Mouse (Mus musculus): ENCODE measurements around the gene Polr2l.

DNA sequence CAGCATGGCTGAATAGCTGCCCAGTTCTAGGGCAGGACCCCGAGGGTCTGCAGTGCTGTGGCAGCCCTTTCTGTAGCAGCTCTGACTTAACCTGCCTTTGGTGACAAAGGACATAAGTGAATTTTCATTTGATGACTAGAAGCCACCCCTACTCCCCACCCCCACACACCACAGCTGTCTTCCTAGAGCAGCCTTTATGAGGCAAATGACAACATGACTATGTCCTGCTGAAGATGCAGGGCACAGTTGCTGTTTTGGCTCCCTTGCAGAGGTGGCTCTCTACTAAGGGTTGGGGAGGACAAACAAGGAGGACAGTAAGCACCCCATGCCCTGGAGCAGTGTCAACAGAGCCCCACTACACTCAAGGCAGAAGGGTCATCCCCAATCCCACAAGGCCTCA is 44.9 kb upstream of the Polr2l start:
- no peak for TF ChIP-seq CTCF (conservative IDR thresholded peaks at IDR 0.05; ENCODE audit: insufficient read depth, insufficient read length, low read depth, low read length)
- no peak for TF ChIP-seq POLR2A (IDR thresholded peaks at IDR 0.05; ENCODE audit: low read depth, low read length)

Measured in kidney, adult 2 months (tissue).